Mouse (Mus musculus): ENCODE measurements around the gene Epha5. TPM values are rescaled to one million over a fixed set of nuclear protein-coding genes. Genes with fewer than 3 reads are reported as not detected.

Gene Epha5
- total RNA-seq, 2 experiments from 2014 or later = 2.5 to 3.1 TPM

- DNase-seq (ENCODE audit: low spot score in 2 of 2) = no peak
These were observed 103.6 kb downstream of the Epha5 start for GRCm38 (mm10) chr5:84313619-84314018.

GRCm38 (mm10) chr5:84298878-84299736, 118.1 kb downstream of the Epha5 start:
- no peak for DNase-seq (ENCODE audit: low spot score in 2 of 2)

- no peak for DNase-seq (ENCODE audit: low spot score in 2 of 2)
These were observed 127.7 kb downstream of the Epha5 start for GRCm38 (mm10) chr5:84289429-84289977.

- DNase-seq (ENCODE audit: low spot score in 2 of 2) = no peak
These were observed 135.7 kb downstream of the Epha5 start for GRCm38 (mm10) chr5:84281290-84282017.

GRCm38 (mm10) chr5:84276996-84277395, 140.2 kb downstream of the Epha5 start:
- no peak for DNase-seq (ENCODE audit: low spot score in 2 of 2)

GRCm38 (mm10) chr5:84265407-84265806, 151.8 kb downstream of the Epha5 start:
- no peak for DNase-seq (ENCODE audit: low spot score in 2 of 2)

- no peak for DNase-seq (ENCODE audit: low spot score in 2 of 2)
These were observed 153.2 kb downstream of the Epha5 start for GRCm38 (mm10) chr5:84263999-84264398.

GRCm38 (mm10) chr5:84229971-84230370, 187.2 kb downstream of the Epha5 start:
- no peak for DNase-seq (ENCODE audit: low spot score in 2 of 2)

GRCm38 (mm10) chr5:84208609-84209008, 208.6 kb downstream of the Epha5 start:
- DNase-seq (ENCODE audit: low spot score in 2 of 2) = no peak

- DNase-seq (ENCODE audit: low spot score in 2 of 2) = no peak
These were observed 223.8 kb downstream of the Epha5 start for GRCm38 (mm10) chr5:84193348-84193747.

- DNase-seq (ENCODE audit: low spot score in 2 of 2) = no peak
These were observed 233.0 kb downstream of the Epha5 start for GRCm38 (mm10) chr5:84184189-84184588.

GRCm38 (mm10) chr5:84153095-84153494, 264.1 kb downstream of the Epha5 start:
- DNase-seq (ENCODE audit: low spot score in 2 of 2) = no peak

- no peak for DNase-seq (ENCODE audit: low spot score in 2 of 2)
These were observed 275.0 kb downstream of the Epha5 start for GRCm38 (mm10) chr5:84142138-84142537.

- no peak for DNase-seq (ENCODE audit: low spot score in 2 of 2)
These were observed 321.2 kb downstream of the Epha5 start for GRCm38 (mm10) chr5:84095947-84096346.

- no peak for DNase-seq (ENCODE audit: low spot score in 2 of 2)
These were observed 335.9 kb downstream of the Epha5 start for GRCm38 (mm10) chr5:84081321-84081720.

- DNase-seq (ENCODE audit: low spot score in 2 of 2) = no peak
These were observed 346.2 kb downstream of the Epha5 start for GRCm38 (mm10) chr5:84070976-84071375.

- DNase-seq (ENCODE audit: low spot score in 2 of 2) = no peak
These were observed 363.3 kb downstream of the Epha5 start for GRCm38 (mm10) chr5:84053880-84054279.

GRCm38 (mm10) chr5:84037250-84037963, 379.8 kb downstream of the Epha5 start:
- no peak for DNase-seq (ENCODE audit: low spot score in 2 of 2)
